Mouse (Mus musculus): Measurements from ENCODE around the gene Ubxn4. TPM values are rescaled to one million over a fixed set of nuclear protein-coding genes. Genes with fewer than 3 reads are reported as not detected.

Ubxn4 gene
- 45.4 and 57.6 TPM in 2 replicates for polyA plus RNA-seq (2015; fragmentation: Nextera tagmentation; extraction: Ambion mirVana)

DNA sequence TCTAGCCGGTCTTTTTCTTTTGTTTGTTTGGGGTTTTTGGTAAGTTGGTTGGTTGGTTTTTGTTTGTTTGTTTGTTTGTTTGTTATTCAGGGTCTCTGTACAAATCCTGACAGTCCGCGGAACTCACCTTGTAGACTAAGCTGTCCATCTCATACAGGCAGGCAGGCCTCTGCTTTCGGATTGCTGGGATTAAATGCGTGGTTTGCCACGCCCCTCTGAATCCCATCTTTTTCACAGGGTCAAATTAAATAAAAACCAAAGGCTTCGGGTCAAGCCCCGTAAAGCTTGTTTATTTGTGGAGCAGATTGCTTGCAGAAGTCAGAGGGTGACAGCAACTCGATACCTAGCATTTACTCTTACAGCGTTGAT, at the start of gene Ubxn4:
Gene Ubxn4, plus strand, starts transcription at position 338 of the 369 bp plus-strand sequence.

DNA sequence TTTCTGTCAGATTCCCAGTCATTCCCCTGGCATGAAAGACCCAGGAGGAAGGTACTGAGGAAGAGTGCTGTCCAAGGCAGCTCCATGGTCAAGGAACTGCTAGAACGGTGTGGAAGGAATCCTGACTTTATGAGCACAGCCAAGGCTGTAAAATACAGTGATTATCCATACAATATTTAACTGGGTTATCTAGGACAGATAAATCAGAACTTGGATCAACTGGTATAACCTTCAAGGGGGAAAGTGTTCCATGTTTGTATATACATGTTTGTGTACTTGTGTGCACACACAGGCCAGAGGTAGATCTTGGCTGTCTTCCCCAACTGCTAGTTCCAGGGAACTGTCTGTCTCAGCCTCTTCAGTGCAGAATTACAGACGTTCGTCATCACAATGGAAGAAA, 84.5 kb downstream of the Ubxn4 start, which contains the start of gene Lct:
Gene Lct, minus strand, starts transcription at position 101 of the 400 bp plus-strand sequence.

MicroRNAs within 50 kb of the gene (microRNA counts, 519-probe panel; counts per million panel counts)
- microRNA mmu-miR-128, result 2,845 counts per million, percentile 41 among the panel's probes with 10 or more counts

Small RNAs within 50 kb of the gene (microRNA-seq; reads per million reads assigned to microRNA genes)
- 50.7 reads per million, percentile 40 among the genes with 10 or more reads in this experiment for gene Mir128-1

Other genes with a start within 250 kb of the Ubxn4 start
- 1.2 and 1.8 TPM in 2 replicates for gene Zranb3, start 140.9 kb upstream of the Ubxn4 start, polyA plus RNA-seq (2015; fragmentation: Nextera tagmentation; extraction: Ambion mirVana)
- 30.2 and 34.8 TPM in 2 replicates for gene R3hdm1, start 140.7 kb upstream of the Ubxn4 start, polyA plus RNA-seq (2015; fragmentation: Nextera tagmentation; extraction: Ambion mirVana)
- 22.6 and 24.0 TPM in 2 replicates for gene Lct, start 84.4 kb downstream of the Ubxn4 start, polyA plus RNA-seq (2015; fragmentation: Nextera tagmentation; extraction: Ambion mirVana)
- 55.5 and 69.8 TPM in 2 replicates for gene Mcm6, start 115.7 kb downstream of the Ubxn4 start, polyA plus RNA-seq (2015; fragmentation: Nextera tagmentation; extraction: Ambion mirVana)
- gene Dars, start 173.4 kb downstream of the Ubxn4 start, polyA plus RNA-seq (2015; fragmentation: Nextera tagmentation; extraction: Ambion mirVana), result 84.6 and 103 TPM in 2 replicates

Measured in urinary bladder, postnatal 0 days (tissue).